Mouse (Mus musculus): ENCODE data around the gene Padi6.

GRCm38 (mm10) chr4:140747978-140748377, 5.5 kb upstream of the Padi6 start:
- no peak for TF ChIP-seq GATA1 (IDR thresholded peaks at IDR 0.05; ENCODE audit: borderline replicate concordance, low read length)
- TF ChIP-seq FLI1 (IDR thresholded peaks at IDR 0.05; ENCODE audit: low read length), result no peak
